Mouse (Mus musculus) MEL (cell line): Measurements from ENCODE around the gene Asic3. TPM values are rescaled to one million over a fixed set of nuclear protein-coding genes. Genes with fewer than 3 reads are reported as not detected.
A peak's percentile ranks its signal among the peaks of the same experiment; 100 is the strongest.

ENCODE experiments used
- DNase-seq: peaks from one replicate; pipeline ENCODE4 v3.0.0; 2011; ENCODE audit warnings: low read depth, low spot score
- H3K27ac ChIP-seq: 2 replicates; pipeline ENCODE4 v1.5.1; 2012; ENCODE audit warnings: low read depth, mild to moderate bottlenecking, control low read depth, low read length, moderate library complexity; ENCODE audit not compliant: control insufficient read depth
- H3K27me3 ChIP-seq, 2 experiments: fragments of 150-350 bp in 1 of 2; sonication (generic) in 1 of 2; 2 replicates each; pipeline ENCODE4 v1.6.1; 2012; ENCODE audit warnings: low read length in 2 of 2, mild to moderate bottlenecking in 2 of 2, improper control_type of control experiment in 1 of 2, moderate library complexity in 1 of 2; ENCODE audit not compliant: insufficient read depth in 2 of 2, control insufficient read depth in 1 of 2
- H3K36me3 ChIP-seq, 2 experiments: 2 replicates each; pipeline ENCODE4 v1.6.1; 2012 to 2014; ENCODE audit warnings: low read length in 2 of 2, improper control_type of control experiment in 1 of 2, inconsistent platforms in 1 of 2, mild to moderate bottlenecking in 1 of 2; ENCODE audit not compliant: insufficient read depth in 2 of 2, control insufficient read depth in 1 of 2
- H3K4me1 ChIP-seq, 2 experiments: fragments of 150-350 bp in 1 of 2; sonication (generic) in 1 of 2; 2 replicates each; pipeline ENCODE4 v1.6.1; 2012; ENCODE audit warnings: low read length in 2 of 2, improper control_type of control experiment in 1 of 2, mild to moderate bottlenecking in 1 of 2; ENCODE audit not compliant: insufficient read depth in 2 of 2, control insufficient read depth in 1 of 2
- H3K4me3 ChIP-seq, 2 experiments: fragments of 150-350 bp in 1 of 2; sonication (generic) in 1 of 2; 2 replicates each; pipeline ENCODE4 v1.5.1; 2012; ENCODE audit warnings: low read depth in 2 of 2, low read length in 2 of 2, mild to moderate bottlenecking in 2 of 2, moderate library complexity in 2 of 2, control low read depth in 1 of 2, improper control_type of control experiment in 1 of 2; ENCODE audit not compliant: control insufficient read depth in 1 of 2, insufficient read depth in 1 of 2
- H3K79me2 ChIP-seq: 2 replicates; pipeline ENCODE4 v1.6.1; 2012; ENCODE audit warnings: mild to moderate bottlenecking, low read length, moderate library complexity; ENCODE audit not compliant: control insufficient read depth, poor library complexity, insufficient read depth
- H3K9ac ChIP-seq: 2 replicates; pipeline ENCODE4 v1.6.1; 2012; ENCODE audit warnings: low read depth, mild to moderate bottlenecking, control low read depth, low read length, moderate library complexity; ENCODE audit not compliant: control insufficient read depth, poor library complexity, severe bottlenecking
- H3K9me3 ChIP-seq: fragments of 150-350 bp; sonication (generic); replicated peaks from 2 replicates; pipeline ENCODE4 v1.6.1; 2012; ENCODE audit warnings: mild to moderate bottlenecking, low read length, improper control_type of control experiment, moderate library complexity; ENCODE audit not compliant: insufficient read depth
- BHLHE40 ChIP-seq: IDR thresholded peaks from 2 replicates; pipeline ENCODE4 v1.6.1; 2012; ENCODE audit warnings: low read depth, mild to moderate bottlenecking, inconsistent platforms, low read length, improper control_type of control experiment, borderline replicate concordance
- ELF1 ChIP-seq: IDR thresholded peaks from 2 replicates; pipeline ENCODE4 v1.6.1; 2014; ENCODE audit warnings: low read depth, mild to moderate bottlenecking, inconsistent platforms, low read length, improper control_type of control experiment, moderate library complexity
- EP300 ChIP-seq, 2 experiments: IDR thresholded peaks; 2 replicates each; pipeline ENCODE4 v1.6.1; 2011; ENCODE audit warnings: improper control_type of control experiment in 2 of 2, low read length in 2 of 2, low read depth in 1 of 2, mild to moderate bottlenecking in 1 of 2
- ETS1 ChIP-seq: IDR thresholded peaks from 2 replicates; pipeline ENCODE4 v1.6.1; 2012; ENCODE audit warnings: low read depth, mild to moderate bottlenecking, inconsistent platforms, low read length, improper control_type of control experiment, moderate library complexity
- GABPA ChIP-seq: IDR thresholded peaks from 2 replicates; pipeline ENCODE4 v1.6.1; 2012; ENCODE audit warnings: low read depth, mild to moderate bottlenecking, inconsistent platforms, low read length, improper control_type of control experiment, moderate library complexity
- GATA1 ChIP-seq: IDR thresholded peaks from 2 replicates; pipeline ENCODE4 v1.6.1; 2011; ENCODE audit warnings: low read depth, low read length, improper control_type of control experiment
- HCFC1 ChIP-seq: IDR thresholded peaks from 2 replicates; pipeline ENCODE4 v1.6.1; 2012; ENCODE audit warnings: low read depth, mild to moderate bottlenecking, inconsistent platforms, low read length, improper control_type of control experiment, moderate library complexity
- JUND ChIP-seq: IDR thresholded peaks from 2 replicates; pipeline ENCODE4 v1.6.1; 2011; ENCODE audit warnings: low read depth, mild to moderate bottlenecking, improper control_type of control experiment, low read length
- KAT2A ChIP-seq: conservative IDR thresholded peaks from 2 replicates; pipeline ENCODE4 v1.6.1; 2012; ENCODE audit warnings: low read depth, low read length, improper control_type of control experiment, inconsistent platforms
- MAFK ChIP-seq: IDR thresholded peaks from 2 replicates; pipeline ENCODE4 v1.6.1; 2011; ENCODE audit warnings: low read depth, mild to moderate bottlenecking, low read length, improper control_type of control experiment, borderline replicate concordance
- MAX ChIP-seq: IDR thresholded peaks from 2 replicates; pipeline ENCODE4 v1.6.1; 2011; ENCODE audit warnings: low read length, improper control_type of control experiment
- MAZ ChIP-seq: IDR thresholded peaks from 2 replicates; pipeline ENCODE4 v1.6.1; 2012; ENCODE audit warnings: low read depth, mild to moderate bottlenecking, inconsistent platforms, low read length, improper control_type of control experiment
- MYB ChIP-seq: IDR thresholded peaks from 2 replicates; pipeline ENCODE4 v1.6.1; 2011; ENCODE audit warnings: mild to moderate bottlenecking, low read depth, low read length, improper control_type of control experiment
- MYC ChIP-seq: IDR thresholded peaks from 2 replicates; pipeline ENCODE4 v1.6.1; 2011; ENCODE audit warnings: low read depth, mild to moderate bottlenecking, low read length, improper control_type of control experiment, moderate library complexity
- NELFE ChIP-seq: IDR thresholded peaks from 2 replicates; pipeline ENCODE4 v1.6.1; 2011; ENCODE audit warnings: low read depth, low read length, improper control_type of control experiment
- POLR2AphosphoS2 ChIP-seq: IDR thresholded peaks from 2 replicates; pipeline ENCODE4 v1.6.1; 2011; ENCODE audit warnings: low read length, improper control_type of control experiment
- RAD21 ChIP-seq: IDR thresholded peaks from 2 replicates; pipeline ENCODE4 v1.6.1; 2011; ENCODE audit warnings: mild to moderate bottlenecking, low read depth, low read length, improper control_type of control experiment
- RCOR1 ChIP-seq: IDR thresholded peaks from 2 replicates; pipeline ENCODE4 v1.6.1; 2012; ENCODE audit warnings: low read depth, mild to moderate bottlenecking, inconsistent platforms, low read length, improper control_type of control experiment
- SIN3A ChIP-seq: IDR thresholded peaks from 2 replicates; pipeline ENCODE4 v1.6.1; 2012; ENCODE audit warnings: low read length, improper control_type of control experiment, inconsistent platforms
- SMC3 ChIP-seq: IDR thresholded peaks from 2 replicates; pipeline ENCODE4 v1.6.1; 2011; ENCODE audit warnings: low read depth, low read length, improper control_type of control experiment
- TBP ChIP-seq: IDR thresholded peaks from 2 replicates; pipeline ENCODE4 v1.8.0; 2011; ENCODE audit warnings: low read depth, low read length, improper control_type of control experiment
- UBTF ChIP-seq: IDR thresholded peaks from 2 replicates; pipeline ENCODE4 v1.6.1; 2012; ENCODE audit warnings: low read depth, mild to moderate bottlenecking, inconsistent platforms, low read length, improper control_type of control experiment, moderate library complexity, borderline replicate concordance; ENCODE audit not compliant: insufficient read depth
- ZMIZ1 ChIP-seq: IDR thresholded peaks from 2 replicates; pipeline ENCODE4 v1.6.1; 2012; ENCODE audit warnings: low read depth, mild to moderate bottlenecking, inconsistent platforms, low read length, improper control_type of control experiment, moderate library complexity
- ZNF384 ChIP-seq: IDR thresholded peaks from 2 replicates; pipeline ENCODE4 v1.6.1; 2012; ENCODE audit warnings: low read depth, mild to moderate bottlenecking, inconsistent platforms, low read length, improper control_type of control experiment
- polyA plus RNA-seq, 2 experiments: library from polyadenylated mRNA; stranded (reverse) in 1 of 2; unstranded in 1 of 2; fragments of >175 nt in 1 of 2; fragments of >200 nt in 1 of 2; gene quantifications; 2 replicates each; pipeline versions ENCODE4 v1.2.1 to v1.2.4; 2012; ENCODE audit warnings: low replicate concordance in 2 of 2, low read depth in 1 of 2; ENCODE audit not compliant: insufficient read length in 2 of 2, insufficient read depth in 1 of 2, missing spikeins in 1 of 2
- total RNA-seq: library from RNA; depleted of rRNA; stranded (reverse); fragments of 300-350 nt; gene quantifications from 2 replicates; pipeline ENCODE4 v1.2.3, GENCODE M21; 2012

Gene Asic3
- total and polyA plus RNA-seq, 3 experiments = 0.04 to 0.35 TPM; not detected in 1

GRCm38 (mm10) chr5:24383026-24383859 is 29.9 kb upstream of the Asic3 start (continued):
- TF ChIP-seq JUND (peak; percentile 78; the same call in 1 of the 2 replicates), MAFK (no peak), SMC3 (peak; percentile 30), ZMIZ1 (no peak; the same call in 1 of the 2 replicates), MAZ (peak; percentile 75), HCFC1 (peak; percentile 84), GATA1 (no peak; the same call in 1 of the 2 replicates), NELFE (peak; percentile 72), RAD21 (no peak), SIN3A (peak; percentile 100), UBTF (no peak), MAX (peak; percentile 85; the same call in 1 of the 2 replicates), ELF1 (peak; percentile 66; the same call in 1 of the 2 replicates), MYB (peak; percentile 55; the same call in 1 of the 2 replicates), KAT2A (no peak; the same call in 1 of the 2 replicates), POLR2AphosphoS2 (peak; percentile 88; the same call in 1 of the 2 replicates), BHLHE40 (0 out of 2 replicates have a peak, but pooled peaks have one; percentile 55)

GRCm38 (mm10) chr5:24384407-24384806 is 28.8 kb upstream of the Asic3 start:
- Histone ChIP-seq H3K4me1 (peaks cover 19 to 67% of the 10 kb centered on the region in 2 experiments), H3K9ac (peak overlapping the region; percentile 13), H3K27ac (peak overlapping the region; percentile 34; the same call in 1 of the 2 replicates), H3K9me3 (no peaks in the 10 kb centered on the region), H3K36me3 (peaks cover 0 to 48% of the 10 kb centered on the region in 2 experiments; a peak in 2 of 4 replicates), H3K4me3 (peak overlapping the region in 1 of 2 experiments; percentile 61; a peak in 2 of 4 replicates), H3K79me2 (peaks cover 29% of the 10 kb centered on the region), H3K27me3 (no peaks in the 10 kb centered on the region)
- peak; percentile 77 for DNase-seq
- 0 out of 2 replicates have a peak, but pooled peaks have one; percentile 18 for TF ChIP-seq RCOR1
- TF ChIP-seq EP300 (IDR thresholded peaks at IDR 0.05; ENCODE audit: low read depth in 1 of 2, low read length in 2 of 2) = peak in 1 of 2 experiments; percentile 29; a peak in 1 of 4 replicates
- TF ChIP-seq GABPA = no peak
- TF ChIP-seq ELF1 = no peak
- peak; percentile 37; the same call in 1 of the 2 replicates for TF ChIP-seq SIN3A
- TF ChIP-seq MYC = peak; percentile 33; the same call in 1 of the 2 replicates
- no peak for TF ChIP-seq BHLHE40
- no peak for TF ChIP-seq ETS1
- 0 out of 2 replicates have a peak, but pooled peaks have one; percentile 14 for TF ChIP-seq MAZ
- no peak for TF ChIP-seq ZNF384
- TF ChIP-seq POLR2AphosphoS2 = no peak
- TF ChIP-seq HCFC1 = 0 out of 2 replicates have a peak, but pooled peaks have one; percentile 40
- TF ChIP-seq RAD21 = no peak
- TF ChIP-seq TBP = 0 out of 2 replicates have a peak, but pooled peaks have one; percentile 34
- no peak for TF ChIP-seq NELFE
